Mouse (Mus musculus) testis, adult 2 months (tissue): Measurements from ENCODE around the gene Apom. TPM values are rescaled to one million over a fixed set of nuclear protein-coding genes. Genes with fewer than 3 reads are reported as not detected.

Source experiments
- H3K27ac ChIP-seq: fragments of 200-500 bp; 2 replicates; pipeline ENCODE4 v1.5.1; 2012; ENCODE audit warnings: low read depth, low read length; ENCODE audit not compliant: control insufficient read depth, insufficient read depth
- H3K27me3 ChIP-seq: fragments of 200-500 bp; 2 replicates; pipeline ENCODE4 v1.6.1; 2012; ENCODE audit warnings: mild to moderate bottlenecking, low read length, moderate library complexity; ENCODE audit not compliant: control insufficient read depth, insufficient read depth
- H3K36me3 ChIP-seq: fragments of 200-500 bp; 2 replicates; pipeline ENCODE4 v1.6.1; 2012; ENCODE audit warnings: mild to moderate bottlenecking, low read length; ENCODE audit not compliant: control insufficient read depth, insufficient read depth
- H3K4me1 ChIP-seq: fragments of 200-500 bp; 2 replicates; pipeline ENCODE4 v1.6.1; 2012; ENCODE audit warnings: low read length; ENCODE audit not compliant: control insufficient read depth, insufficient read depth
- H3K4me3 ChIP-seq: fragments of 200-500 bp; 2 replicates; pipeline ENCODE4 v1.5.1; 2012; ENCODE audit warnings: low read depth, mild to moderate bottlenecking, low read length, moderate library complexity, mixed read lengths; ENCODE audit not compliant: control insufficient read depth
- CTCF ChIP-seq: fragments of 200-500 bp; IDR thresholded peaks from 2 replicates; pipeline ENCODE4 v1.5.1; 2012; ENCODE audit warnings: low read depth, mild to moderate bottlenecking, inconsistent platforms, low read length, moderate library complexity; ENCODE audit not compliant: control insufficient read depth, insufficient read depth, insufficient replicate concordance
- POLR2A ChIP-seq: fragments of 200-500 bp; IDR thresholded peaks from 2 replicates; pipeline ENCODE4 v1.6.1; 2012; ENCODE audit warnings: low read depth, mild to moderate bottlenecking, inconsistent platforms, low read length, moderate library complexity; ENCODE audit not compliant: control insufficient read depth
- polyA plus RNA-seq: library from polyadenylated mRNA; depleted of rRNA; stranded (reverse); fragments of >200 nt; gene quantifications from 2 replicates; pipeline ENCODE4 v1.2.3, GENCODE M21; 2012

The Apom gene
- polyA plus RNA-seq, 1 experiment, result 0.48 TPM

- peaks cover 24% of the 10 kb centered on the region for H3K36me3 ChIP-seq
- H3K4me1 ChIP-seq, result peaks cover 2% of the 10 kb centered on the region; the same call in 1 of the 2 replicates
- no peak overlapping the region for H3K4me3 ChIP-seq
- no peak for TF ChIP-seq CTCF
- no peak for TF ChIP-seq POLR2A
- no peak overlapping the region for H3K27ac ChIP-seq
- H3K27me3 ChIP-seq, result no peaks in the 10 kb centered on the region
These were observed 20.3 kb upstream of the Apom start for GRCm38 (mm10) chr17:35152121-35152520.

GRCm38 (mm10) chr17:35147922-35148639 is 16.2 kb upstream of the Apom start:
- Histone ChIP-seq H3K4me1 (peaks cover 2% of the 10 kb centered on the region; the same call in 1 of the 2 replicates), H3K36me3 (peaks cover 15% of the 10 kb centered on the region), H3K27me3 (no peaks in the 10 kb centered on the region), H3K27ac (no peak overlapping the region), H3K4me3 (no peak overlapping the region)
- TF ChIP-seq CTCF (no peak), POLR2A (no peak)

- Histone ChIP-seq H3K36me3 (peaks cover 13% of the 10 kb centered on the region), H3K4me3 (no peak overlapping the region), H3K4me1 (peaks cover 3% of the 10 kb centered on the region; the same call in 1 of the 2 replicates), H3K27ac (no peak overlapping the region), H3K27me3 (no peaks in the 10 kb centered on the region)
- TF ChIP-seq CTCF (no peak), POLR2A (no peak)
These were observed 15.5 kb upstream of the Apom start for GRCm38 (mm10) chr17:35147348-35147747.

GRCm38 (mm10) chr17:35146139-35146538 is 14.3 kb upstream of the Apom start:
- H3K36me3 ChIP-seq, result peaks cover 15% of the 10 kb centered on the region
- no peak for TF ChIP-seq CTCF
- no peak for TF ChIP-seq POLR2A
- no peak overlapping the region for H3K4me3 ChIP-seq
- H3K27me3 ChIP-seq, result no peaks in the 10 kb centered on the region
- H3K4me1 ChIP-seq, result peaks cover 9% of the 10 kb centered on the region; the same call in 1 of the 2 replicates
- H3K27ac ChIP-seq, result no peak overlapping the region

- no peaks in the 10 kb centered on the region for H3K27me3 ChIP-seq
- H3K4me1 ChIP-seq, result peaks cover 15% of the 10 kb centered on the region; the same call in 1 of the 2 replicates
- no peak for TF ChIP-seq POLR2A
- no peak for TF ChIP-seq CTCF
- peak overlapping the region; percentile 61 for H3K27ac ChIP-seq
- H3K4me3 ChIP-seq, result no peak overlapping the region
- peaks cover 13% of the 10 kb centered on the region for H3K36me3 ChIP-seq
These were observed 10.1 kb upstream of the Apom start for GRCm38 (mm10) chr17:35141971-35142370.

GRCm38 (mm10) chr17:35140490-35140996 is 8.7 kb upstream of the Apom start:
- Histone ChIP-seq H3K4me3 (no peak overlapping the region), H3K36me3 (peaks cover 14% of the 10 kb centered on the region), H3K4me1 (peaks cover 15% of the 10 kb centered on the region; the same call in 1 of the 2 replicates), H3K27me3 (no peaks in the 10 kb centered on the region), H3K27ac (peak overlapping the region; percentile 26)
- no peak for TF ChIP-seq CTCF

- no peak overlapping the region for H3K4me3 ChIP-seq
These were observed 7.4 kb upstream of the Apom start for GRCm38 (mm10) chr17:35139269-35139668.

More at GRCm38 (mm10) chr17:35139269-35139668, 7.4 kb upstream of the Apom start:
- TF ChIP-seq CTCF (no peak), POLR2A (no peak)
- H3K27ac ChIP-seq, result peak overlapping the region; percentile 26; the same call in 1 of the 2 replicates
- H3K4me1 ChIP-seq, result peaks cover 15% of the 10 kb centered on the region; the same call in 1 of the 2 replicates
- no peaks in the 10 kb centered on the region for H3K27me3 ChIP-seq
- H3K36me3 ChIP-seq, result peaks cover 14% of the 10 kb centered on the region
